Mouse (Mus musculus): ENCODE results near the gene Sult1a1. TPM values are rescaled to one million over a fixed set of nuclear protein-coding genes. Genes with fewer than 3 reads are reported as not detected.
A peak's percentile ranks its signal among the peaks of the same experiment; 100 is the strongest.

The Sult1a1 gene
- polyA plus RNA-seq, 1 experiment from 2014 or later: 1.1 TPM

GRCm38 (mm10) chr7:126704121-126704980 lies 28.1 kb upstream of the Sult1a1 start:
- peak overlapping the region; percentile 92 for H3K4me2 ChIP-seq (replicated peaks)
- peak; percentile 83 for ATAC-seq (ENCODE audit: low FRiP score, low read depth)
- 3% methylated on average over 38 of the region's 39 CpGs for WGBS
- H3K9ac ChIP-seq (replicated peaks): peak overlapping the region; percentile 93
- no peaks in the 10 kb centered on the region for H3K9me3 ChIP-seq
- H3K27me3 ChIP-seq: peaks cover 25% of the 10 kb centered on the region
- peak overlapping the region; percentile 67 for H3K27ac ChIP-seq (replicated peaks)
- peak overlapping the region; percentile 71 for H3K4me3 ChIP-seq
- peaks cover 8% of the 10 kb centered on the region for H3K36me3 ChIP-seq
- H3K4me1 ChIP-seq: peaks cover 33% of the 10 kb centered on the region

- Histone ChIP-seq H3K4me1 (peaks cover 33% of the 10 kb centered on the region), H3K9ac (replicated peaks) (peak overlapping the region; percentile 93), H3K27ac (replicated peaks) (no peak overlapping the region), H3K4me2 (replicated peaks) (peak overlapping the region; percentile 92), H3K27me3 (peaks cover 25% of the 10 kb centered on the region), H3K9me3 (no peaks in the 10 kb centered on the region), H3K36me3 (peaks cover 14% of the 10 kb centered on the region), H3K4me3 (peak overlapping the region; percentile 71)
- 19% methylated on average over 7 of the region's 7 CpGs for WGBS
- no peak for ATAC-seq (ENCODE audit: low FRiP score, low read depth)
Observed at GRCm38 (mm10) chr7:126703757-126704077, 27.5 kb upstream of the Sult1a1 start.

GRCm38 (mm10) chr7:126702861-126703756 lies 26.9 kb upstream of the Sult1a1 start:
- 86% methylated on average over 12 of the region's 12 CpGs for WGBS
- H3K27ac ChIP-seq (replicated peaks): no peak overlapping the region
- H3K4me1 ChIP-seq: peaks cover 33% of the 10 kb centered on the region
- peak overlapping the region; percentile 71 for H3K4me3 ChIP-seq
- peaks cover 16% of the 10 kb centered on the region for H3K36me3 ChIP-seq
- H3K9me3 ChIP-seq: no peaks in the 10 kb centered on the region
- peak overlapping the region; percentile 93 for H3K9ac ChIP-seq (replicated peaks)
- ATAC-seq (ENCODE audit: low FRiP score, low read depth): no peak
- peaks cover 25% of the 10 kb centered on the region for H3K27me3 ChIP-seq
- peak overlapping the region; percentile 92 for H3K4me2 ChIP-seq (replicated peaks)

DNA sequence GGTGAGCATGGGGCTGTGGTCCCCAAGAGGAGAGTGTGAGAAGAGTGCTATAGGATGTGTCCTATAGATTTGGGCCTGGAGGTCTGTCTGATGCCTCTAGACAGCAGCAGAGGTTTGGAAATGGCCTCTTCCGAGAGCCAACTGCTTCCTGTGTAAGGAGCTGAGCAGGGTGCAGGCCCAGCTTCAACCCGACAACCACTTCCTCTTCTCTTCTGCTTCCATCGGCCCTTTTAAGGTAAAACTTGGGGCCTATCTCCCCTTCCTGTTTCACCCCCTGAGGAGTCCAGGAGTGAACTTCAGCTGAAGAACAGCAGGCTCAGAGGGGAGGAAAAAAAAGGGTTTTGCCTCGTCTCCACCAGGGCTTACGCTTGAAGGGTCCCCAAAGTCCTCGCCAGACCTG lies 26.1 kb upstream of the Sult1a1 start:
- peaks cover 16% of the 10 kb centered on the region for H3K36me3 ChIP-seq
- 88% methylated on average over 6 of the region's 6 CpGs for WGBS
- 0 out of 2 replicates have a peak overlapping the region, but pooled peaks have one; percentile 20 for H3K9ac ChIP-seq (replicated peaks)
- no peak overlapping the region for H3K27ac ChIP-seq (replicated peaks)
- H3K4me3 ChIP-seq: no peak overlapping the region
- no peaks in the 10 kb centered on the region for H3K9me3 ChIP-seq
- no peak overlapping the region for H3K4me2 ChIP-seq (replicated peaks)
- H3K27me3 ChIP-seq: peaks cover 25% of the 10 kb centered on the region
- peaks cover 34% of the 10 kb centered on the region for H3K4me1 ChIP-seq
- no peak for ATAC-seq (ENCODE audit: low FRiP score, low read depth)

DNA sequence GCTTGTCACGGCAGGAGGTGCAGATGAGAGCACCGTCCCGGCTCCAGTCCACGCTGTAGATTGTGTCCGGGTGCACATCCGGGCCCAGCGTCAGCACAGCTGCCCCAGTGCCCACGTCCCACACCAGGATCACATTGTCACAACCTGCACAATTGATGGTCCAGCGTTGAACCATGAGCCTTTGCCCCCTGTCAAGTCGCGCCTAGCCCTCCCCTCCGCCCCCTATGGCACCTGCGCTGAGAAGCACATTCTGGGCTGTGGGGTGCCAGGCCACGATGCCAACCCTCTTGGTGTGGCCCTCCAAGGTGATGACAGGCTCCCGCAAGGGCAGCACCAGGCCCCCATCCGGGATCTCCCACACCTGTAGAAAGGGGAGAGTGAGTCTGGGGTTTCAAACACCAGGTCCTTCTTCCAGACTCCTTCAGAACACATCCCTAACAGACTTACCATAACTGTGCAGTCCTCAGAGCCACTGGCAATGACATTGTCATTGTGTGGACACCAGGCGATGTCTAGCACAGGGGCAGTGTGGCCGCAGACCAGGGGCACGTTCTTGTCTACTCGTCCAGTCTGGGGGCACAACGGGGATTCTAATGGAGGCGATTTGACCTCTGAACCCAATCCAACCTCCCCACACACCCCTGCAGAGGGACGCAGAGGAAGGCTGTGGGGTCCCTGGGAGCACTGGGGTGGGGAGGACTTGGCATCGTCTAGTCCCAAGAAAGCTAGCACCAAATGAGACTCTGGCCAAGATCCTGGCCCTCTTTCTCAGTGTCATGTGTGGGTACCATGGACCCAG lies 25.5 kb upstream of the Sult1a1 start:
- 62% methylated on average over 24 of the region's 24 CpGs for whole genome bisulfite sequencing
- Histone ChIP-seq H3K4me3 (0 out of 2 replicates have a peak overlapping the region, but pooled peaks have one; percentile 4), H3K4me1 (peaks cover 40% of the 10 kb centered on the region)

GRCm38 (mm10) chr7:126701070-126701469 lies 24.8 kb upstream of the Sult1a1 start:
- H3K27ac ChIP-seq (replicated peaks): no peak overlapping the region
- H3K4me1 ChIP-seq: peaks cover 46% of the 10 kb centered on the region
- no peaks in the 10 kb centered on the region for H3K9me3 ChIP-seq
- H3K27me3 ChIP-seq: peaks cover 23% of the 10 kb centered on the region
- peak; percentile 42; the same call in 1 of the 2 replicates for ATAC-seq (ENCODE audit: low FRiP score, low read depth)
- peak overlapping the region; percentile 34 for H3K4me2 ChIP-seq (replicated peaks)
- peak overlapping the region; percentile 20; the same call in 1 of the 2 replicates for H3K9ac ChIP-seq (replicated peaks)
- 2% methylated on average over 11 of the region's 11 CpGs for WGBS
- H3K4me3 ChIP-seq: 0 out of 2 replicates have a peak overlapping the region, but pooled peaks have one; percentile 4
- peaks cover 16% of the 10 kb centered on the region for H3K36me3 ChIP-seq

More for the DNA sequence above, 25.5 kb upstream of the Sult1a1 start:
- peaks cover 25% of the 10 kb centered on the region for H3K27me3 ChIP-seq
- peak overlapping the region; percentile 34 for H3K4me2 ChIP-seq (replicated peaks)
- ATAC-seq (ENCODE audit: low FRiP score, low read depth): peak; percentile 3; the same call in 1 of the 2 replicates
- no peaks in the 10 kb centered on the region for H3K9me3 ChIP-seq
- peak overlapping the region; percentile 20; the same call in 1 of the 2 replicates for H3K9ac ChIP-seq (replicated peaks)
- H3K27ac ChIP-seq (replicated peaks): no peak overlapping the region
- peaks cover 16% of the 10 kb centered on the region for H3K36me3 ChIP-seq

GRCm38 (mm10) chr7:126700063-126701015 lies 24.1 kb upstream of the Sult1a1 start:
- H3K27ac ChIP-seq (replicated peaks): 0 out of 2 replicates have a peak overlapping the region, but pooled peaks have one; percentile 3

GRCm38 (mm10) chr7:126697838-126698237 lies 21.6 kb upstream of the Sult1a1 start:
- H3K27ac ChIP-seq (replicated peaks): no peak overlapping the region
- peaks cover 16% of the 10 kb centered on the region for H3K36me3 ChIP-seq
- H3K27me3 ChIP-seq: peaks cover 2% of the 10 kb centered on the region
- H3K9me3 ChIP-seq: no peaks in the 10 kb centered on the region
- no peak for ATAC-seq (ENCODE audit: low FRiP score, low read depth)
- WGBS: 95% methylated on average over 8 of the region's 8 CpGs
- H3K4me2 ChIP-seq (replicated peaks): no peak overlapping the region
- no peak overlapping the region for H3K4me3 ChIP-seq
- H3K4me1 ChIP-seq: peaks cover 38% of the 10 kb centered on the region
- no peak overlapping the region for H3K9ac ChIP-seq (replicated peaks)

More at GRCm38 (mm10) chr7:126700063-126701015, 24.1 kb upstream of the Sult1a1 start:
- no peak overlapping the region for H3K9ac ChIP-seq (replicated peaks)
- H3K36me3 ChIP-seq: peaks cover 16% of the 10 kb centered on the region
- no peak overlapping the region for H3K4me3 ChIP-seq
- no peak for ATAC-seq (ENCODE audit: low FRiP score, low read depth)
- H3K27me3 ChIP-seq: peaks cover 16% of the 10 kb centered on the region
- no peaks in the 10 kb centered on the region for H3K9me3 ChIP-seq
- H3K4me1 ChIP-seq: peaks cover 46% of the 10 kb centered on the region
- WGBS: 87% methylated on average over 25 of the region's 25 CpGs
- no peak overlapping the region for H3K4me2 ChIP-seq (replicated peaks)

DNA sequence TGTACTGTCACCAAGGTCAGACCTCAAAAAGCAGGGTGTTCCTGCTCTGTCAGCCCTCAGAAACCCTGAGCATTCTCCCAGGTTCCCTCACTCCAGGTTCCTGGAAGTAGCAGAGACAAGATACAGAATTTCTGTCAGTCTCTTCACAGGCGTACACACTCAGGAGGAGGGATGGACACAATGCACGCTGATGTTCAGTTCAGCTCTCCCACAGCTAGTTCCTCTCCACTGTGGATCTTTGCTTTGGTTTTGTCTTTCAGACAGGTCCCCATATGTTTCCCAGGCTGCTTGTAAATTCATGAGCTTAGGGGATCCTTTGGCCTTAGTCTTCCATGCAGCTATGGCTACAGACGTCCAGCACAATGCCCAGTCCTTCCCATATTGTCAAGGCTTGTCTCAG lies 20.7 kb upstream of the Sult1a1 start:
- H3K4me2 ChIP-seq (replicated peaks): peak overlapping the region; percentile 88
- H3K9ac ChIP-seq (replicated peaks): peak overlapping the region; percentile 84
- peak overlapping the region; percentile 46; the same call in 1 of the 2 replicates for H3K27ac ChIP-seq (replicated peaks)
- no peaks in the 10 kb centered on the region for H3K9me3 ChIP-seq
- WGBS: 75% methylated on average over 3 of the region's 3 CpGs
- no peaks in the 10 kb centered on the region; the same call in 1 of the 2 replicates for H3K27me3 ChIP-seq
- H3K36me3 ChIP-seq: peaks cover 25% of the 10 kb centered on the region
- no peak for ATAC-seq (ENCODE audit: low FRiP score, low read depth)
- peaks cover 36% of the 10 kb centered on the region for H3K4me1 ChIP-seq
- peak overlapping the region; percentile 80 for H3K4me3 ChIP-seq

- peaks cover 31% of the 10 kb centered on the region for H3K4me1 ChIP-seq
- peak overlapping the region; percentile 64 for H3K27ac ChIP-seq (replicated peaks)
- H3K9ac ChIP-seq (replicated peaks): peak overlapping the region; percentile 84
- peaks cover 30% of the 10 kb centered on the region for H3K36me3 ChIP-seq
- H3K4me2 ChIP-seq (replicated peaks): peak overlapping the region; percentile 88
- no peaks in the 10 kb centered on the region for H3K9me3 ChIP-seq
- no peak; the same call in 1 of the 2 replicates for ATAC-seq (ENCODE audit: low FRiP score, low read depth)
- no peaks in the 10 kb centered on the region for H3K27me3 ChIP-seq
- WGBS: 5% methylated on average over 17 of the region's 17 CpGs
- peak overlapping the region; percentile 80 for H3K4me3 ChIP-seq
Observed at GRCm38 (mm10) chr7:126696303-126696702, 20.1 kb upstream of the Sult1a1 start.

All from midbrain, embryonic 12.5 days (tissue).